Mouse (Mus musculus) granulocyte monocyte progenitor cell, adult 5-6 weeks (primary cell): ENCODE measurements around the gene Ets2. TPM values are rescaled to one million over a fixed set of nuclear protein-coding genes. Genes with fewer than 3 reads are reported as not detected.
"Not testable (repeated sequence)": the region's sequence is repeated elsewhere in the genome, so short reads cannot be mapped to it uniquely, and the experiment has no call there.

ENCODE experiments used
- ATAC-seq: replicated peaks from 2 replicates; pipeline ENCODE4 v1.8.0; 2016; ENCODE audit warnings: mild to moderate bottlenecking, moderate TSS enrichment, inconsistent platforms; ENCODE audit not compliant: poor library complexity, severe bottlenecking
- total RNA-seq, 2 experiments: library from RNA; stranded (forward) in 1 of 2; stranded (reverse) in 1 of 2; fragments of 200-712, 200-1000 nt in 1 of 2; fragments of >200 nt in 1 of 2; fragmentation: Nextera tagmentation in 1 of 2; gene quantifications; 2 replicates each; pipeline ENCODE4 v1.2.3; 2014 to 2017

Gene Ets2
- total RNA-seq, 2 experiments from 2014 or later, result 7.0 to 7.4 TPM

GRCm38 (mm10) chr16:95688010-95688409 lies 13.9 kb upstream of the Ets2 start:
- ATAC-seq, result no peak

- no peak for ATAC-seq
These were observed 5.3 kb upstream of the Ets2 start for GRCm38 (mm10) chr16:95696599-95696998.

- no peak for ATAC-seq
These were observed 2.2 kb upstream of the Ets2 start for GRCm38 (mm10) chr16:95699721-95700120.

GRCm38 (mm10) chr16:95700224-95700623 lies 1.7 kb upstream of the Ets2 start:
- no peak for ATAC-seq

GRCm38 (mm10) chr16:95702562-95703545 lies 979 bp downstream of the Ets2 start:
- ATAC-seq, result peak; percentile 34

- ATAC-seq, result no peak
These were observed 2.1 kb downstream of the Ets2 start for GRCm38 (mm10) chr16:95703958-95704357.

GRCm38 (mm10) chr16:95704662-95705330 lies 2.9 kb downstream of the Ets2 start:
- ATAC-seq, result no peak

- no peak for ATAC-seq
These were observed 3.9 kb downstream of the Ets2 start for GRCm38 (mm10) chr16:95705771-95706170.

GRCm38 (mm10) chr16:95708211-95709004 lies 6.5 kb downstream of the Ets2 start:
- peak; percentile 78 for ATAC-seq

GRCm38 (mm10) chr16:95709175-95709574 lies 7.3 kb downstream of the Ets2 start:
- ATAC-seq, result no peak

GRCm38 (mm10) chr16:95710129-95710528 lies 8.3 kb downstream of the Ets2 start:
- no peak for ATAC-seq

GRCm38 (mm10) chr16:95712121-95712520 lies 10.2 kb downstream of the Ets2 start:
- no peak for ATAC-seq

- ATAC-seq, result not testable (repeated sequence)
These were observed 11.2 kb downstream of the Ets2 start for GRCm38 (mm10) chr16:95713077-95713476.

- no peak for ATAC-seq
These were observed 13.2 kb downstream of the Ets2 start for GRCm38 (mm10) chr16:95715026-95715425.

- no peak for ATAC-seq
These were observed 14.3 kb downstream of the Ets2 start for GRCm38 (mm10) chr16:95716061-95716706.

GRCm38 (mm10) chr16:95717631-95718030 lies 15.8 kb downstream of the Ets2 start:
- ATAC-seq, result no peak

- ATAC-seq, result no peak
These were observed 16.2 kb downstream of the Ets2 start for GRCm38 (mm10) chr16:95718119-95718518.

GRCm38 (mm10) chr16:95720532-95720931 lies 18.7 kb downstream of the Ets2 start:
- no peak for ATAC-seq

GRCm38 (mm10) chr16:95724251-95724650 lies 22.4 kb downstream of the Ets2 start:
- ATAC-seq, result no peak

- ATAC-seq, result no peak
These were observed 22.9 kb downstream of the Ets2 start for GRCm38 (mm10) chr16:95724776-95725175.
